Mouse (Mus musculus) kidney, embryonic 16.5 days (tissue): ENCODE results near the gene Adgrf5. TPM values are rescaled to one million over a fixed set of nuclear protein-coding genes. Genes with fewer than 3 reads are reported as not detected.

Experiments used
- ATAC-seq: fragments of 200-750 bp; cut with Nextera tagmentation; 2 replicates; pipeline ENCODE4 v1.8.0; 2017; ENCODE audit warnings: moderate TSS enrichment; ENCODE audit not compliant: low FRiP score, low TSS enrichment
- H3K27ac ChIP-seq: fragments of 300-500 bp; sonication (generic); 2 replicates; pipeline ENCODE4 v1.5.1; 2014; ENCODE audit warnings: low read length
- H3K27me3 ChIP-seq: fragments of 300-500 bp; sonication (generic); 2 replicates; pipeline ENCODE4 v1.6.1; 2014; ENCODE audit warnings: low read length, control low read depth, mixed read lengths; ENCODE audit not compliant: insufficient read depth
- H3K36me3 ChIP-seq: fragments of 300-500 bp; sonication (generic); 2 replicates; pipeline ENCODE4 v1.6.1; 2014; ENCODE audit warnings: low read length, control low read depth, mixed read lengths; ENCODE audit not compliant: insufficient read depth
- H3K4me1 ChIP-seq: fragments of 300-500 bp; sonication (generic); 2 replicates; pipeline ENCODE4 v1.6.1; 2014; ENCODE audit warnings: low read length, control low read depth, mixed read lengths; ENCODE audit not compliant: insufficient read depth
- H3K4me2 ChIP-seq: fragments of 300-500 bp; sonication (generic); replicated peaks from 2 replicates; pipeline ENCODE4 v1.6.1; 2014; ENCODE audit warnings: low read depth, low read length
- H3K4me3 ChIP-seq: fragments of 300-500 bp; sonication (generic); 2 replicates; pipeline ENCODE4 v1.5.1; 2014; ENCODE audit warnings: mild to moderate bottlenecking, low read length
- H3K9ac ChIP-seq: fragments of 300-500 bp; sonication (generic); replicated peaks from 2 replicates; pipeline ENCODE4 v1.6.1; 2014; ENCODE audit warnings: low read length
- H3K9me3 ChIP-seq: fragments of 300-500 bp; sonication (generic); 2 replicates; pipeline ENCODE4 v1.6.1; 2016; ENCODE audit warnings: low read length, control low read depth
- WGBS: fragments of 180-500 bp; shearing (Covaris S2); extraction: QIAGEN DNeasy Blood & Tissue Kit; methylation state at CpG from one replicate; pipeline ENCODE4 v1.1.7; 2014; 5-methylcytosine and 5-hydroxymethylcytosine counted together
- polyA plus RNA-seq: library from polyadenylated mRNA; unstranded; fragments of >200 nt; fragmentation: Nextera tagmentation; extraction: Ambion mirVana; gene quantifications from 2 replicates; pipeline ENCODE4 v1.2.1, GENCODE M21; 2015

Adgrf5 gene
- polyA plus RNA-seq, 1 experiment from 2014 or later = 25.5 TPM

DNA sequence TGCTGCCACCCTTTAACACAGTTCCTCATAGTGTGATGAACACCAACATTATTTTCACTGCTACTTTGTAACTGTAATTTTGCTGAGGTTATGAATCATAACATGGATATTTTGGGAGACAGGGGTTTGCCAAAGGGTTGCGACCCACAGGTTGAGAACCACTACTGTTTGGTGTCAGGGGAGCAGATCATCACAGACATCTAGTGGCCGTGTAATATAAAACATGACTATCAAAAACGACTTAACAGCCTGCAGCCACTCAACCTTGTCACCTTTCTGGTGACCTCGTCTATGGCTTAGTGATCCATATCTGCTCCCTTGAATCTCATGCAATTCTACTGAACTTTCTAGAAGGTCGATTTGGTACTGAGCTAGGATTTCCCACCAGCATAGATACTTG is 63.7 kb downstream of the Adgrf5 start:
- H3K36me3 ChIP-seq = no peaks in the 10 kb centered on the region
- no peaks in the 10 kb centered on the region for H3K27me3 ChIP-seq
- H3K4me2 ChIP-seq = no peak overlapping the region
- H3K9ac ChIP-seq = no peak overlapping the region
- 47% methylated on average over 5 of the region's 5 CpGs for WGBS
- H3K27ac ChIP-seq = no peak overlapping the region
- H3K4me3 ChIP-seq = no peak overlapping the region
- no peaks in the 10 kb centered on the region for H3K9me3 ChIP-seq
- no peaks in the 10 kb centered on the region for H3K4me1 ChIP-seq
- no peak for ATAC-seq

- Histone ChIP-seq H3K4me2 (no peak overlapping the region), H3K9me3 (no peaks in the 10 kb centered on the region), H3K4me3 (no peak overlapping the region), H3K27ac (no peak overlapping the region), H3K9ac (no peak overlapping the region), H3K27me3 (no peaks in the 10 kb centered on the region), H3K4me1 (no peaks in the 10 kb centered on the region), H3K36me3 (no peaks in the 10 kb centered on the region)
- peak; percentile 42; the same call in 1 of the 2 replicates for ATAC-seq
- WGBS = 25% methylated on average over 5 of the region's 5 CpGs
These were observed 71.4 kb downstream of the Adgrf5 start for GRCm38 (mm10) chr17:43431692-43432091.

DNA sequence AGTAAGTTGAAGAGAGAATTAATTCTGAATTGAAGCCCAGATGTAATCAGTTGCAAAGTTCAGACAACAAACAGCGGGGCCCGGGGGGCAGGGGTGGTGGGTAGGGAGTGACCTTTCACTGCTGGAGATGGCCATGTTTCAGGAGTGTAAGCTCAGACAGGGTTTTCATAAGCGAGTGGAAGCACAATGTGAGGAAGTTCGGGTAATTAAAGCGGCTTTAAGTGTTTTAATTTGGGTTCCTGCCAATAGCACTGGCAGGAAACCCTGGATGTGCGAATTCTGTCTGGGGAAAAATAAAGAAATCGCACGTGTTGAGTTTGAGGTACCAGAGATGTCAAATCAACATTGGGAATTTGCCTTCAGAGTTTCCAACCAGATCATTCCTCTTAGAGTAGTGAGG is 74.2 kb downstream of the Adgrf5 start:
- Histone ChIP-seq H3K4me3 (no peak overlapping the region), H3K9ac (no peak overlapping the region), H3K27me3 (no peaks in the 10 kb centered on the region), H3K4me2 (no peak overlapping the region), H3K9me3 (no peaks in the 10 kb centered on the region), H3K36me3 (no peaks in the 10 kb centered on the region), H3K4me1 (no peaks in the 10 kb centered on the region), H3K27ac (no peak overlapping the region)
- ATAC-seq = no peak
- 70% methylated on average over 8 of the region's 8 CpGs for WGBS

- no peaks in the 10 kb centered on the region for H3K9me3 ChIP-seq
- no peak overlapping the region for H3K27ac ChIP-seq
- no peak overlapping the region for H3K4me3 ChIP-seq
- H3K4me2 ChIP-seq = no peak overlapping the region
- 0 out of 2 replicates have a peak, but pooled peaks cover 4% of the 10 kb centered on the region for H3K36me3 ChIP-seq
- no peaks in the 10 kb centered on the region for H3K4me1 ChIP-seq
- H3K9ac ChIP-seq = no peak overlapping the region
- H3K27me3 ChIP-seq = no peaks in the 10 kb centered on the region
- 100% methylated on average over 1 of the region's 1 CpGs for WGBS
- ATAC-seq = no peak
These were observed 91.0 kb downstream of the Adgrf5 start for GRCm38 (mm10) chr17:43451216-43451615.

GRCm38 (mm10) chr17:43458598-43458997 is 98.3 kb downstream of the Adgrf5 start:
- 11% methylated on average over 9 of the region's 9 CpGs for WGBS
- H3K27ac ChIP-seq = no peak overlapping the region; the same call in 1 of the 2 replicates
- H3K4me1 ChIP-seq = peaks cover 23% of the 10 kb centered on the region
- ATAC-seq = 0 out of 2 replicates have a peak, but pooled peaks have one; percentile 20
- no peaks in the 10 kb centered on the region for H3K27me3 ChIP-seq
- no peak overlapping the region for H3K4me3 ChIP-seq
- H3K9me3 ChIP-seq = no peaks in the 10 kb centered on the region
- H3K9ac ChIP-seq = peak overlapping the region; percentile 39; the same call in 1 of the 2 replicates
- no peaks in the 10 kb centered on the region for H3K36me3 ChIP-seq
- no peak overlapping the region for H3K4me2 ChIP-seq

DNA sequence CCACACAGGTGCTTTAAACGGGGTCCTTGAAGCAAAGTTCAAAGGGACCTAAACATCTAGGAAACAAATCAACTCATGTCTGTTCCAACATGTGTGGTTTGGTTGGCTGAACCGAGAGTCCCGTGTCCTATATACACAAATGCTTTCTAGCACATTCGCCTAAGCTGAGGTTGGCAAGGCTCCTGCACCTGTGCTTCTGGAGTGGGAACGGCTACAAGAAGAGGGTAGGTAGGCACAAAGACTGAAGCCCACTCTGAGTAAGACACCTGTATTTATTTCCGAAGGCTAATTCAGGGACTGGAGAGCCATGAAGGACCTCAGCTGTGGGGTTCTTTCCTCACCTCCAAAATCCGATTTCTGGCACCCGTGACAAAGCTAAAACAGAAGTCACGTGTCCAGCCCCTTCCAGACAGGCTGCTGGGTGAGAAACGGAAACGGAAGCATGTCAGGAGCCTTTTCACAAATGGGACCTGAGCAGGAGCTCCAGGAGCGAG is 99.5 kb downstream of the Adgrf5 start:
- Histone ChIP-seq H3K9ac (no peak overlapping the region), H3K27me3 (no peaks in the 10 kb centered on the region), H3K9me3 (no peaks in the 10 kb centered on the region), H3K4me2 (no peak overlapping the region), H3K36me3 (no peaks in the 10 kb centered on the region), H3K4me3 (no peak overlapping the region), H3K4me1 (peaks cover 23% of the 10 kb centered on the region), H3K27ac (no peak overlapping the region)
- 69% methylated on average over 12 of the region's 12 CpGs for WGBS
- ATAC-seq = no peak

- no peaks in the 10 kb centered on the region for H3K9me3 ChIP-seq
These were observed 100.3 kb downstream of the Adgrf5 start for GRCm38 (mm10) chr17:43460245-43461181.

GRCm38 (mm10) chr17:43470039-43470438 is 109.8 kb downstream of the Adgrf5 start:
- no peak for ATAC-seq
- H3K4me3 ChIP-seq = no peak overlapping the region
- H3K36me3 ChIP-seq = no peaks in the 10 kb centered on the region
- no peak overlapping the region for H3K27ac ChIP-seq
- H3K27me3 ChIP-seq = no peaks in the 10 kb centered on the region
- no peak overlapping the region for H3K9ac ChIP-seq
- H3K9me3 ChIP-seq = no peaks in the 10 kb centered on the region
- H3K4me1 ChIP-seq = no peaks in the 10 kb centered on the region
- 35% methylated on average over 3 of the region's 3 CpGs for WGBS
- no peak overlapping the region for H3K4me2 ChIP-seq

More at GRCm38 (mm10) chr17:43460245-43461181, 100.3 kb downstream of the Adgrf5 start:
- Histone ChIP-seq H3K9ac (no peak overlapping the region; the same call in 1 of the 2 replicates), H3K4me3 (no peak overlapping the region), H3K4me2 (peak overlapping the region; percentile 14; the same call in 1 of the 2 replicates), H3K36me3 (no peaks in the 10 kb centered on the region), H3K27me3 (no peaks in the 10 kb centered on the region), H3K4me1 (peaks cover 23% of the 10 kb centered on the region), H3K27ac (no peak overlapping the region)
- ATAC-seq = peak; percentile 95
- 23% methylated on average over 19 of the region's 19 CpGs for WGBS

- Histone ChIP-seq H3K36me3 (no peaks in the 10 kb centered on the region), H3K9me3 (no peaks in the 10 kb centered on the region), H3K4me2 (no peak overlapping the region), H3K27ac (no peak overlapping the region), H3K4me1 (no peaks in the 10 kb centered on the region), H3K4me3 (no peak overlapping the region), H3K27me3 (no peaks in the 10 kb centered on the region), H3K9ac (no peak overlapping the region)
- no peak for ATAC-seq
- 91% methylated on average over 4 of the region's 4 CpGs for WGBS
These were observed 112.3 kb downstream of the Adgrf5 start for GRCm38 (mm10) chr17:43472558-43472957.

GRCm38 (mm10) chr17:43474775-43475174 is 114.5 kb downstream of the Adgrf5 start:
- 83% methylated on average over 16 of the region's 16 CpGs for WGBS
- ATAC-seq = no peak
- Histone ChIP-seq H3K4me2 (no peak overlapping the region), H3K9me3 (no peaks in the 10 kb centered on the region), H3K9ac (no peak overlapping the region), H3K27me3 (no peaks in the 10 kb centered on the region), H3K4me1 (no peaks in the 10 kb centered on the region), H3K36me3 (no peaks in the 10 kb centered on the region), H3K27ac (no peak overlapping the region), H3K4me3 (no peak overlapping the region)
